Mouse (Mus musculus): ENCODE measurements around the gene Aldoart1. TPM values are rescaled to one million over a fixed set of nuclear protein-coding genes. Genes with fewer than 3 reads are reported as not detected.

The Aldoart1 gene
- polyA plus RNA-seq (2012; rRNA removed), result not detected in 2 replicates

DNA sequence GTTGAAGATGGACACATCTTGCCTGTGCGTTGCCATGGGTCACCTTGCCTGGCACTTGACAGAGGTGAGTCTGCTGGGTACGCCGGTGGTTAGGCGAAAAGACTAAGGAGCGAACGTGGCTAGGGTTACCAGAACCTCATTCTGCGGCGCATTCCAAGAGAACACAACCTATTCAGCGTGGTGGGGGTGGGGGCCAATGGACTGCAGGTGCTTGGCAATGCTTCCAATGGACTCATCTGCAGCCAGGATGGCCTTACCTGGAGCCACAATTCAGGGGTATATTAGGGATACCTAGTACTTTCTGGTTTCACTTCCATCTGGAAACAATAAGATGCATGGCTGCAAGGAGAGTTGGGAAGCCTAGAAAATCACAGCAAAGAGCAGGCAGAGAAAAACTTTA is at the start of gene Aldoart1:
Gene Aldoart1 (minus strand): TSS at position 101 of the 400 bp plus-strand sequence.

